Mouse (Mus musculus) adrenal gland, adult (tissue): ENCODE results near the gene Ccdc9.

Experiments
- DNase-seq, 2 experiments: peaks; one replicate each; pipeline ENCODE4 v3.0.0; 2022 to 2023; ENCODE audit warnings: low spot score in 1 of 2; ENCODE audit not compliant: inconsistent age in 2 of 2

Ccdc9 gene

GRCm38 (mm10) chr7:16286026-16286961 lies at the start of gene Ccdc9:
Gene Ccdc9, minus strand, starts transcription at chr7:16286795.
- peak; percentile 100 for DNase-seq

- DNase-seq, result no peak
Observed at GRCm38 (mm10) chr7:16329146-16329545, 42.6 kb upstream of the Ccdc9 start.

- DNase-seq, result no peak
Observed at GRCm38 (mm10) chr7:16326607-16326971, 40.0 kb upstream of the Ccdc9 start.

- peak; percentile 86 to 93 for DNase-seq
Observed at GRCm38 (mm10) chr7:16325920-16326606, 39.5 kb upstream of the Ccdc9 start.

GRCm38 (mm10) chr7:16324661-16325060 lies 38.1 kb upstream of the Ccdc9 start:
- DNase-seq, result no peak

- DNase-seq, result no peak
Observed at GRCm38 (mm10) chr7:16320479-16320878, 33.9 kb upstream of the Ccdc9 start.

- DNase-seq, result no peak
Observed at GRCm38 (mm10) chr7:16319216-16319615, 32.6 kb upstream of the Ccdc9 start.

GRCm38 (mm10) chr7:16317094-16317493 lies 30.5 kb upstream of the Ccdc9 start:
- no peak for DNase-seq

- DNase-seq, result peak in 1 of 2 experiments; percentile 49
Observed at GRCm38 (mm10) chr7:16315222-16315759, 28.7 kb upstream of the Ccdc9 start.

GRCm38 (mm10) chr7:16314221-16314775 lies 27.7 kb upstream of the Ccdc9 start:
- DNase-seq, result no peak

- DNase-seq, result peak; percentile 86 to 95
Observed at GRCm38 (mm10) chr7:16313481-16314220, 27.1 kb upstream of the Ccdc9 start.

GRCm38 (mm10) chr7:16312672-16313311 lies 26.2 kb upstream of the Ccdc9 start:
- peak; percentile 81 to 89 for DNase-seq

- peak; percentile 65 to 79 for DNase-seq
Observed at GRCm38 (mm10) chr7:16312011-16312671, 25.5 kb upstream of the Ccdc9 start.

GRCm38 (mm10) chr7:16311453-16312004 lies 24.9 kb upstream of the Ccdc9 start:
- DNase-seq, result peak; percentile 44 to 76

GRCm38 (mm10) chr7:16310521-16311452 lies 24.2 kb upstream of the Ccdc9 start:
- DNase-seq, result peak; percentile 51 to 77

GRCm38 (mm10) chr7:16310020-16310520 lies 23.5 kb upstream of the Ccdc9 start:
- DNase-seq, result peak; percentile 88 to 96

GRCm38 (mm10) chr7:16309318-16310019 lies 22.9 kb upstream of the Ccdc9 start:
- DNase-seq, result peak; percentile 94 to 97
